Mouse (Mus musculus) left cerebral cortex, adult 8-10 months (tissue): ENCODE results near the gene Ap2s1. TPM values are rescaled to one million over a fixed set of nuclear protein-coding genes. Genes with fewer than 3 reads are reported as not detected.

Experiments
- DNase-seq, 2 experiments: peaks; one replicate each; pipeline ENCODE4 v3.0.0; 2022; ENCODE audit warnings: low spot score in 2 of 2
- total RNA-seq, 4 experiments: library from RNA; stranded (reverse); gene quantifications; 2 replicates each; pipeline ENCODE4 v1.2.4; 2022

Gene Ap2s1
- total RNA-seq, 4 experiments from 2014 or later: 244 to 255 (median 248) TPM

- DNase-seq: no peak
These were observed 55.0 kb downstream of the Ap2s1 start for GRCm38 (mm10) chr7:16793010-16793725.

DNA sequence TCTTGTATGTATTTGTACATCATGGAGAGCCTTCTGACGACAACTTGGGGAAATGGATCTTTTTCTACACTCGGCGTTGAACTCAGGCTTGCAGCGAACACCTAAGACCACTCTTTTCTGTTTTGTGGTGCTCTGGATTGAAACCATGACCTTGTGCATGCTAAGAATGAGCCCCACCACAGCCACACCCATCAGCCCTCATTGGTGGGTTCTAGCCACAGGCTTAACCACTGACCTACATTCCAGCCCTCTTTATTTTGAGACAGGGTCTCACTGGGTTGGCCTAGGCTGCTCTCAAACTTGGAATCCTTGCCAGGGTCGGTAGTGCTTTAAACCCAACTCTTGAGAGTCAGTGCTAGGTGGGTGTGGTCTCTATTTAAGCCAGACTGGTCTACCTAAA lies 56.7 kb downstream of the Ap2s1 start:
- no peak for DNase-seq

Other genes with a start within 250 kb of the Ap2s1 start
- gene Arhgap35, start 123.4 kb upstream of the Ap2s1 start, total RNA-seq: 100 to 1,000 TPM; 121 to 138 (median 127) TPM
- not detected for gene Ceacam15, start 62.7 kb upstream of the Ap2s1 start, total RNA-seq
- gene Ceacam9, start 16.5 kb upstream of the Ap2s1 start, total RNA-seq: under 1 TPM in 2 of 4 experiments, not detected in 2; 0.23 to 0.28 TPM
- 1 to 10 TPM; 4.3 to 7.4 (median 7.0) TPM for gene Slc1a5, start 42.9 kb downstream of the Ap2s1 start, total RNA-seq
- gene Strn4, start 77.5 kb downstream of the Ap2s1 start, total RNA-seq: 100 to 1,000 TPM; 205 to 269 (median 250) TPM
- 10 to 100 TPM; 49.6 to 68.2 (median 56.9) TPM for gene Fkrp, start 78.3 kb downstream of the Ap2s1 start, total RNA-seq
- 1 to 10 TPM; 4.2 to 6.8 (median 5.5) TPM for gene Prkd2, start 104.5 kb downstream of the Ap2s1 start, total RNA-seq
- gene Dact3, start 136.9 kb downstream of the Ap2s1 start, total RNA-seq: 100 to 1,000 TPM; 163 to 169 (median 166) TPM
- 1 to 10 TPM; 2.1 to 3.5 (median 3.5) TPM for gene Gng8, start 153.4 kb downstream of the Ap2s1 start, total RNA-seq
- gene Ptgir, start 168.1 kb downstream of the Ap2s1 start, total RNA-seq: under 1 TPM in 3 of 4 experiments, not detected in 1; 0.11 to 0.16 (median 0.13) TPM
- gene Calm3, start 185.7 kb downstream of the Ap2s1 start, total RNA-seq: 1,000 to 10,000 TPM; 1,595 to 1,874 (median 1,737) TPM
- gene Pnmal2, start 206.3 kb downstream of the Ap2s1 start, total RNA-seq: 100 to 1,000 TPM; 270 to 304 (median 294) TPM
- 100 to 1,000 TPM; 101 to 107 (median 104) TPM for gene Pnmal1, start 221.3 kb downstream of the Ap2s1 start, total RNA-seq
- 10 to 100 TPM; 60.8 to 66.8 (median 62.2) TPM for gene Gm42372, start 244.7 kb downstream of the Ap2s1 start, total RNA-seq